Mouse (Mus musculus): ENCODE results near the gene Olfr172.
A peak's percentile ranks its signal among the peaks of the same experiment; 100 is the strongest.

Olfr172 gene

GRCm38 (mm10) chr16:58763076-58763475 is at the start of gene Olfr172:
Gene Olfr172, minus strand, starts transcription at chr16:58763176.
- DNase-seq (ENCODE audit: extremely low spot score, low spot score) = no peak

- DNase-seq (ENCODE audit: extremely low spot score, low spot score) = no peak
Observed at GRCm38 (mm10) chr16:58800168-58800567, 37.2 kb upstream of the Olfr172 start, which contains the start of gene Olfr173. Gene Olfr173, minus strand, starts transcription at chr16:58800268.

GRCm38 (mm10) chr16:58756191-58756590 is 6.8 kb downstream of the Olfr172 start:
- no peak for DNase-seq (ENCODE audit: extremely low spot score, low spot score)

- no peak for DNase-seq (ENCODE audit: extremely low spot score, low spot score)
Observed at GRCm38 (mm10) chr16:58751314-58751713, 11.7 kb downstream of the Olfr172 start.

GRCm38 (mm10) chr16:58746715-58747114 is 16.3 kb downstream of the Olfr172 start:
- DNase-seq (ENCODE audit: extremely low spot score, low spot score) = no peak

- DNase-seq (ENCODE audit: extremely low spot score, low spot score) = no peak
Observed at GRCm38 (mm10) chr16:58740751-58741150, 22.2 kb downstream of the Olfr172 start.

GRCm38 (mm10) chr16:58738800-58739199 is 24.2 kb downstream of the Olfr172 start:
- no peak for DNase-seq (ENCODE audit: extremely low spot score, low spot score)

- DNase-seq (ENCODE audit: extremely low spot score, low spot score) = no peak
Observed at GRCm38 (mm10) chr16:58738205-58738604, 24.8 kb downstream of the Olfr172 start.

- no peak for DNase-seq (ENCODE audit: extremely low spot score, low spot score)
Observed at GRCm38 (mm10) chr16:58728176-58728671, 34.8 kb downstream of the Olfr172 start.

- DNase-seq (ENCODE audit: extremely low spot score, low spot score) = peak; percentile 94
Observed at GRCm38 (mm10) chr16:58727477-58728131, 35.4 kb downstream of the Olfr172 start, which contains the start of gene Cldnd1. Gene Cldnd1, plus strand, starts transcription at chr16:58727910.

- no peak for DNase-seq (ENCODE audit: extremely low spot score, low spot score)
Observed at GRCm38 (mm10) chr16:58726680-58727476, 36.1 kb downstream of the Olfr172 start.

- no peak for DNase-seq (ENCODE audit: extremely low spot score, low spot score)
Observed at GRCm38 (mm10) chr16:58722292-58722691, 40.7 kb downstream of the Olfr172 start.

GRCm38 (mm10) chr16:58718666-58719120 is 44.3 kb downstream of the Olfr172 start, which contains the start of gene Gpr15:
Gene Gpr15, minus strand, starts transcription at chr16:58719070.
- no peak for DNase-seq (ENCODE audit: extremely low spot score, low spot score)

GRCm38 (mm10) chr16:58715018-58715417 is 48.0 kb downstream of the Olfr172 start:
- no peak for DNase-seq (ENCODE audit: extremely low spot score, low spot score)

GRCm38 (mm10) chr16:58713128-58713527 is 49.8 kb downstream of the Olfr172 start:
- DNase-seq (ENCODE audit: extremely low spot score, low spot score) = no peak

GRCm38 (mm10) chr16:58712221-58712620 is 50.8 kb downstream of the Olfr172 start:
- DNase-seq (ENCODE audit: extremely low spot score, low spot score) = no peak

Measured in neural tube, embryonic 10.5 days (tissue).